Mouse (Mus musculus): ENCODE data around the gene Ap5z1.

- TF ChIP-seq POLR2A (IDR thresholded peaks at IDR 0.05; ENCODE audit: insufficient read depth, low read depth, low read length) (no peak), CTCF (IDR thresholded peaks at IDR 0.05; ENCODE audit: insufficient read depth, low read depth, low read length) (no peak)
Measured at GRCm38 (mm10) chr5:142431811-142432434, 31.8 kb upstream of the Ap5z1 start.
